Mouse (Mus musculus) activated CD4-positive, CD25-positive, alpha-beta regulatory T cell, adult 9 weeks (primary cell): ENCODE results near the gene Erp27. TPM values are rescaled to one million over a fixed set of nuclear protein-coding genes. Genes with fewer than 3 reads are reported as not detected.

Source experiments
- polyA plus RNA-seq: library from polyadenylated mRNA; unstranded; fragments of 100-300 nt; shearing (Covaris generic); gene quantifications from one replicate; pipeline ENCODE4 v1.2.1, GENCODE M21; 2017

The Erp27 gene
- 1.7 TPM for polyA plus RNA-seq

GRCm38 (mm10) chr6:136922080-136922479 lies at the start of gene Erp27:
Gene Erp27 (minus strand): TSS chr6:136922180.

DNA sequence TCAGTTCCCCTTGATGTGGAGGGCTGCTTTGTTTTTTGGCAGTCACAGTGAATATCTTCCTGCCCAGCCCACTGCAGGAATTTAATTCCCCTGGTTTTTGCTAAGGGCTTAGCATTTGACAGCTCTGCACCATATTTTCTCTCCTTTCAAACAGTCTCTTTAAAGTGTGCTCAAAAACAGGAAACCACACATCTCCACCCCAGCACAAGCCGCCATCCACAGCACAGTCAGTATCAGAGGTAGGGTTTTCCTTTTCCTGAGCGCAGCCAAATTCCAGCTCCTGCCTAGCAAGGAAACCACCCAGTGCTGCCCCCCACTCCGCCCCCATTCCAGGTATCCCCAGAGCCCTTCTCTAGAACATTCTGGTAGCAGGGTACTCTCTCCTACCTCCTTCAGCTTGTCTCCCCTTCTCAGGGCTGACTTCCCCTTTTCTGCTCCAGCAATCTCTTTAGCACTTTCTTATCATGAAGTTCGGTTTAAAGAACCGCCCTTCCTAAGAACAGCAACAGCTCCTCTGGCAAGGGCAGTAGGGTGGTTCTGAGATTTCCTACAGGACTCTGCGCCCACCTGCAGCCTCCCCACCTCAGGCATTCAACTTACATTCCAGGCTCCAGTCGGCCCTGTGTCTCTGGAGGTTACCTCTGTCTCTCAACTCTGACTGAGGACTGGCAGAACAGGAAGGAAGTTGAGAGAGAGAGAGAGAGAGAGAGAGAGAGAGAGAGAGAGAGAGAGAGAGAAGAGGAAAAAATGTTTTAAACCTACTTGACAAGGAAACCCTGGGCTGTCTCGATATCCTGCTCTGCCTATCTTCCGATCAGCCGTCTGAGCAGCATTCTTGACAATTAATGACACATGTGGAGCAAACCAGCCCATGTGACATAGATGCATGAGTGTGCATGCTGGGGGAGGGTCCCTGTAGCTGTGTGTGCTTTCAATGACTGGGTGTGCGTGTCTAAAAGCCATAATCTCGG lies 19.4 kb upstream of the Erp27 start, which contains the start of gene Arhgdib:
Gene Arhgdib, minus strand, starts transcription at position 849 of the 971 bp plus-strand sequence.

GRCm38 (mm10) chr6:136923532-136923931 lies 1.6 kb upstream of the Erp27 start, which contains the start of gene Pde6h:
Gene Pde6h (plus strand): TSS chr6:136923832.

DNA sequence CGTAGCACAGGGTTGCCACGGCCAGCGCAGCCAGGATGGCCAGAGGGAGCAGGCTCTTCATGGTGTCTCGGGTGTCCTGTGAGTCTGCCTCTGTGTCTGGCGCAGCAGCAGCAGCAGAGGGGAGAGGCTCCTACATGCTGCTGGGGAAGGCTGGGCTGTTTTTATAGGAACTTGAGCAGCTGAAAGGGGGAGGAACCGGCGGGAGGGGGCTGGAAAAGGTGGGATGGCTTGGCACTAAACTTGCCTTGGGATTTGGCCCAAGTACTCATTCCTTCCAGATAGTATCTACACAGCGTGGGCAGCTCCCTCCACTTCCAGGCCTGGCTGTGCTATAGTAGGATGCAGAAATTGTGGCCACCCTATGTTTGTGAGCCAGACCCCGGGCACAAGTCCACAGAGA lies 46.3 kb downstream of the Erp27 start, which contains the start of gene Mgp:
Gene Mgp, minus strand, starts transcription at position 154 of the 400 bp plus-strand sequence.

Other genes starting within 250 kb of the Erp27 start
- gene Gucy2c, start 140.4 kb downstream of the Erp27 start, polyA plus RNA-seq: not detected
- gene Hist4h4, start 117.8 kb downstream of the Erp27 start, polyA plus RNA-seq: 1.2 TPM
- 43.2 TPM for gene H2afj, start 113.9 kb downstream of the Erp27 start, polyA plus RNA-seq
- gene BC049715, start 94.6 kb downstream of the Erp27 start, polyA plus RNA-seq: 1.7 TPM
- 100 TPM for gene Wbp11, start 93.9 kb downstream of the Erp27 start, polyA plus RNA-seq
- not detected for gene Smco3, start 86.7 kb downstream of the Erp27 start, polyA plus RNA-seq
- 2.3 TPM for gene Art4, start 64.4 kb downstream of the Erp27 start, polyA plus RNA-seq
- gene Mgp, start 46.4 kb downstream of the Erp27 start, polyA plus RNA-seq: not detected
- not detected for gene Pde6h, start 1.7 kb upstream of the Erp27 start, polyA plus RNA-seq
- gene Arhgdib, start 19.7 kb upstream of the Erp27 start, polyA plus RNA-seq: 2,714 TPM
- gene Rerg, start 248.3 kb upstream of the Erp27 start, polyA plus RNA-seq: not detected